Mouse (Mus musculus) CH12.LX (cell line): ENCODE results near the gene 1810046K07Rik. TPM values are rescaled to one million over a fixed set of nuclear protein-coding genes. Genes with fewer than 3 reads are reported as not detected.

Experiments
- DNase-seq: peaks from one replicate; pipeline ENCODE4 v3.0.0-alpha.2; 2013; ENCODE audit errors: extremely low read depth
- H3K27ac ChIP-seq: 2 replicates; pipeline ENCODE4 v1.5.1; 2012; ENCODE audit warnings: low read depth, mild to moderate bottlenecking, control low read depth, moderate library complexity; ENCODE audit not compliant: insufficient read depth
- H3K27me3 ChIP-seq: replicated peaks from 2 replicates; pipeline ENCODE3; 2012; ENCODE audit warnings: inconsistent platforms
- H3K36me3 ChIP-seq, 2 experiments: replicated peaks in 1 of 2; 2 replicates each; pipeline versions ENCODE3 to v1.6.1; 2012; ENCODE audit warnings: inconsistent platforms in 1 of 2, low read length in 1 of 2, mild to moderate bottlenecking in 1 of 2, mixed read lengths in 1 of 2, moderate library complexity in 1 of 2; ENCODE audit not compliant: control insufficient read depth in 1 of 2, insufficient read depth in 1 of 2
- H3K4me1 ChIP-seq, 2 experiments: 2 replicates each; pipeline ENCODE4 v1.6.1; 2012; ENCODE audit warnings: inconsistent platforms in 1 of 2, moderate library complexity in 1 of 2; ENCODE audit not compliant: insufficient read depth in 2 of 2, control insufficient read depth in 1 of 2
- H3K4me2 ChIP-seq: 2 replicates; pipeline ENCODE4 v1.6.1; 2012; ENCODE audit warnings: low read depth, mild to moderate bottlenecking, control low read depth; ENCODE audit not compliant: poor library complexity, insufficient read depth, severe bottlenecking
- H3K4me3 ChIP-seq, 3 experiments: fragments of 150-350 bp in 1 of 3; sonication (generic) in 1 of 3; replicated peaks in 1 of 3; 2 replicates each; pipeline versions ENCODE3 to v1.5.1; 2011 to 2012; ENCODE audit warnings: low read depth in 2 of 3, low read length in 2 of 3, mild to moderate bottlenecking in 2 of 3, moderate library complexity in 2 of 3, control low read depth in 1 of 3, improper control_type of control experiment in 1 of 3, inconsistent platforms in 1 of 3, mixed read lengths in 1 of 3; ENCODE audit not compliant: poor library complexity in 1 of 3
- H3K79me2 ChIP-seq: replicated peaks from 2 replicates; pipeline ENCODE4 v1.6.1; 2012; ENCODE audit warnings: mild to moderate bottlenecking, moderate library complexity; ENCODE audit not compliant: control insufficient read depth, poor library complexity, insufficient read depth, severe bottlenecking; ENCODE audit errors: extremely low read depth
- H3K9ac ChIP-seq: 2 replicates; pipeline ENCODE4 v1.6.1; 2012; ENCODE audit warnings: low read depth, mild to moderate bottlenecking, control low read depth, moderate library complexity; ENCODE audit not compliant: insufficient read depth
- H3K9me3 ChIP-seq: replicated peaks from 2 replicates; pipeline ENCODE3; 2012; ENCODE audit warnings: low read length, inconsistent platforms, mixed read lengths
- BHLHE40 ChIP-seq: IDR thresholded peaks from 2 replicates; pipeline ENCODE4 v1.6.1; 2011; ENCODE audit warnings: mild to moderate bottlenecking, low read depth, low read length, improper control_type of control experiment
- CHD1 ChIP-seq: IDR thresholded peaks from 2 replicates; pipeline ENCODE4 v1.6.1; 2012; ENCODE audit warnings: low read depth, low read length, improper control_type of control experiment, inconsistent platforms
- CHD2 ChIP-seq: IDR thresholded peaks from 2 replicates; pipeline ENCODE4 v1.6.1; 2011; ENCODE audit warnings: low read length, improper control_type of control experiment
- CTCF ChIP-seq, 2 experiments: IDR thresholded peaks in 1 of 2; conservative IDR thresholded peaks in 1 of 2; 2 replicates each; pipeline ENCODE4 v1.5.1; 2011 to 2012; ENCODE audit warnings: low read depth in 2 of 2, low read length in 2 of 2, improper control_type of control experiment in 1 of 2, inconsistent platforms in 1 of 2, mild to moderate bottlenecking in 1 of 2, moderate library complexity in 1 of 2
- E2F4 ChIP-seq: IDR thresholded peaks from 2 replicates; pipeline ENCODE4 v1.6.1; 2011; ENCODE audit warnings: low read depth, low read length, improper control_type of control experiment; ENCODE audit not compliant: insufficient replicate concordance
- ELF1 ChIP-seq: IDR thresholded peaks from 2 replicates; pipeline ENCODE4 v1.6.1; 2014; ENCODE audit warnings: low read depth, mild to moderate bottlenecking, inconsistent platforms, low read length, improper control_type of control experiment
- EP300 ChIP-seq: IDR thresholded peaks from 2 replicates; pipeline ENCODE4 v1.6.1; 2011; ENCODE audit warnings: low read length, improper control_type of control experiment
- ETS1 ChIP-seq: conservative IDR thresholded peaks from 2 replicates; pipeline ENCODE4 v1.6.1; 2012; ENCODE audit warnings: low read depth, mild to moderate bottlenecking, inconsistent platforms, low read length, improper control_type of control experiment, moderate library complexity
- GABPA ChIP-seq: IDR thresholded peaks from 2 replicates; pipeline ENCODE4 v1.6.1; 2012; ENCODE audit warnings: low read depth, low read length, improper control_type of control experiment, inconsistent platforms; ENCODE audit not compliant: insufficient replicate concordance
- HCFC1 ChIP-seq: IDR thresholded peaks from 2 replicates; pipeline ENCODE4 v1.6.1; 2012; ENCODE audit warnings: low read depth, mild to moderate bottlenecking, inconsistent platforms, low read length, improper control_type of control experiment
- IRF4 ChIP-seq: IDR thresholded peaks from 2 replicates; pipeline ENCODE4 v1.6.1; 2014; ENCODE audit warnings: low read depth, mild to moderate bottlenecking, inconsistent platforms, low read length, improper control_type of control experiment
- JUN ChIP-seq: IDR thresholded peaks from 2 replicates; pipeline ENCODE4 v1.6.1; 2011; ENCODE audit warnings: low read depth, mild to moderate bottlenecking, low read length, improper control_type of control experiment, moderate library complexity; ENCODE audit not compliant: insufficient read depth
- JUND ChIP-seq: conservative IDR thresholded peaks from 2 replicates; pipeline ENCODE4 v1.6.1; 2011; ENCODE audit warnings: low read depth, low read length, improper control_type of control experiment
- KAT2A ChIP-seq: IDR thresholded peaks from 2 replicates; pipeline ENCODE4 v1.6.1; 2012; ENCODE audit warnings: low read length, improper control_type of control experiment, inconsistent platforms; ENCODE audit not compliant: insufficient replicate concordance
- MAFK ChIP-seq: IDR thresholded peaks from 2 replicates; pipeline ENCODE4 v1.6.1; 2011; ENCODE audit warnings: low read length, improper control_type of control experiment; ENCODE audit not compliant: insufficient replicate concordance
- MAX ChIP-seq: IDR thresholded peaks from 2 replicates; pipeline ENCODE4 v1.6.1; 2011; ENCODE audit warnings: low read length, improper control_type of control experiment
- MAZ ChIP-seq: IDR thresholded peaks from 2 replicates; pipeline ENCODE4 v1.6.1; 2012; ENCODE audit warnings: low read depth, mild to moderate bottlenecking, inconsistent platforms, low read length, improper control_type of control experiment, moderate library complexity
- MEF2A ChIP-seq: IDR thresholded peaks from 2 replicates; pipeline ENCODE4 v1.6.1; 2014; ENCODE audit warnings: low read depth, mild to moderate bottlenecking, inconsistent platforms, low read length, improper control_type of control experiment, borderline replicate concordance
- MXI1 ChIP-seq: IDR thresholded peaks from 2 replicates; pipeline ENCODE4 v1.6.1; 2011; ENCODE audit warnings: mild to moderate bottlenecking, low read depth, low read length, improper control_type of control experiment
- MYC ChIP-seq: IDR thresholded peaks from 2 replicates; pipeline ENCODE4 v1.6.1; 2011; ENCODE audit warnings: low read depth, mild to moderate bottlenecking, improper control_type of control experiment, low read length
- NELFE ChIP-seq: IDR thresholded peaks from 2 replicates; pipeline ENCODE4 v1.6.1; 2011; ENCODE audit warnings: low read depth, low read length, improper control_type of control experiment
- NRF1 ChIP-seq: IDR thresholded peaks from 2 replicates; pipeline ENCODE4 v1.6.1; 2014; ENCODE audit warnings: low read depth, mild to moderate bottlenecking, inconsistent platforms, low read length, improper control_type of control experiment, moderate library complexity
- PAX5 ChIP-seq: IDR thresholded peaks from 2 replicates; pipeline ENCODE4 v1.6.1; 2012; ENCODE audit warnings: low read length, inconsistent platforms, mixed read lengths
- POLR2A ChIP-seq: IDR thresholded peaks from 2 replicates; pipeline ENCODE4 v1.6.1; 2011; ENCODE audit warnings: low read depth, mild to moderate bottlenecking, improper control_type of control experiment, low read length
- POLR2AphosphoS2 ChIP-seq: IDR thresholded peaks from 2 replicates; pipeline ENCODE4 v1.6.1; 2011; ENCODE audit warnings: low read depth, low read length, improper control_type of control experiment
- RAD21 ChIP-seq: IDR thresholded peaks from 2 replicates; pipeline ENCODE4 v1.6.1; 2011; ENCODE audit warnings: low read depth, mild to moderate bottlenecking, low read length, improper control_type of control experiment, moderate library complexity
- RCOR1 ChIP-seq: conservative IDR thresholded peaks from 2 replicates; pipeline ENCODE4 v1.6.1; 2012; ENCODE audit warnings: low read depth, mild to moderate bottlenecking, inconsistent platforms, low read length, improper control_type of control experiment
- SIN3A ChIP-seq: IDR thresholded peaks from 2 replicates; pipeline ENCODE4 v1.6.1; 2012; ENCODE audit warnings: low read length, improper control_type of control experiment, inconsistent platforms
- SMC3 ChIP-seq: IDR thresholded peaks from 2 replicates; pipeline ENCODE4 v1.6.1; 2011; ENCODE audit warnings: low read depth, low read length, improper control_type of control experiment
- TBP ChIP-seq: conservative IDR thresholded peaks from 2 replicates; pipeline ENCODE4 v1.6.1; 2011; ENCODE audit warnings: low read depth, low read length, improper control_type of control experiment
- TCF12 ChIP-seq: IDR thresholded peaks from 2 replicates; pipeline ENCODE4 v1.6.1; 2014; ENCODE audit warnings: low read depth, mild to moderate bottlenecking, inconsistent platforms, low read length, improper control_type of control experiment
- UBTF ChIP-seq: IDR thresholded peaks from 2 replicates; pipeline ENCODE4 v1.6.1; 2012; ENCODE audit warnings: low read depth, mild to moderate bottlenecking, inconsistent platforms, low read length, improper control_type of control experiment, moderate library complexity
- USF1 ChIP-seq: IDR thresholded peaks from 2 replicates; pipeline ENCODE4 v1.6.1; 2014; ENCODE audit warnings: low read depth, mild to moderate bottlenecking, inconsistent platforms, low read length, improper control_type of control experiment
- USF2 ChIP-seq: conservative IDR thresholded peaks from 2 replicates; pipeline ENCODE4 v1.6.1; 2011; ENCODE audit warnings: low read depth, low read length, improper control_type of control experiment
- ZC3H11A ChIP-seq: IDR thresholded peaks from 2 replicates; pipeline ENCODE4 v1.6.1; 2012; ENCODE audit warnings: low read depth, mild to moderate bottlenecking, inconsistent platforms, low read length, improper control_type of control experiment
- ZKSCAN1 ChIP-seq: IDR thresholded peaks from 2 replicates; pipeline ENCODE4 v1.6.1; 2012; ENCODE audit warnings: low read depth, inconsistent platforms, low read length, improper control_type of control experiment, borderline replicate concordance
- ZMIZ1 ChIP-seq: IDR thresholded peaks from 2 replicates; pipeline ENCODE4 v1.6.1; 2012; ENCODE audit warnings: low read depth, mild to moderate bottlenecking, inconsistent platforms, low read length, improper control_type of control experiment
- ZNF384 ChIP-seq: IDR thresholded peaks from 2 replicates; pipeline ENCODE4 v1.6.1; 2012; ENCODE audit warnings: low read depth, low read length, improper control_type of control experiment, inconsistent platforms
- dilution Hi-C: fragments of 300-500 bp; cut with MboI; formaldehyde crosslinking; loops from 2 replicates; pipeline ENCODE4 v1.14.3; 2020; ENCODE audit warnings: low sequenced_read_pairs; ENCODE audit not compliant: extremely low pct_unique_long_range_greater_than_20kb, extremely low pct_ligation_motif_present
- in situ Hi-C: fragments of 300-500 bp; cut with MboI; formaldehyde crosslinking; loops from 3 replicates; pipeline ENCODE4 v1.14.3; 2019; ENCODE audit warnings: low sequenced_read_pairs, low pct_ligation_motif_present, low pct_unique_long_range_greater_than_20kb, mixed read lengths
- polyA plus RNA-seq: library from polyadenylated mRNA; unstranded; fragments of >175 nt; gene quantifications from 2 replicates; pipeline ENCODE4 v1.2.1, GENCODE M21; 2012; ENCODE audit warnings: low read depth; ENCODE audit not compliant: insufficient read length
- total RNA-seq, 2 experiments: library from RNA; depleted of rRNA; stranded (reverse); fragments of 300-350 nt in 1 of 2; fragments of >200 nt in 1 of 2; gene quantifications; 2 replicates each; pipeline ENCODE4 v1.2.3; 2012 to 2014

The 1810046K07Rik gene
- 26.4 and 33.4 TPM in 2 replicates for total RNA-seq (2012; rRNA removed)
- total RNA-seq (2014; rRNA removed), result 49.0 and 59.9 TPM in 2 replicates
- polyA plus RNA-seq, result 179 and 188 TPM in 2 replicates

DNA sequence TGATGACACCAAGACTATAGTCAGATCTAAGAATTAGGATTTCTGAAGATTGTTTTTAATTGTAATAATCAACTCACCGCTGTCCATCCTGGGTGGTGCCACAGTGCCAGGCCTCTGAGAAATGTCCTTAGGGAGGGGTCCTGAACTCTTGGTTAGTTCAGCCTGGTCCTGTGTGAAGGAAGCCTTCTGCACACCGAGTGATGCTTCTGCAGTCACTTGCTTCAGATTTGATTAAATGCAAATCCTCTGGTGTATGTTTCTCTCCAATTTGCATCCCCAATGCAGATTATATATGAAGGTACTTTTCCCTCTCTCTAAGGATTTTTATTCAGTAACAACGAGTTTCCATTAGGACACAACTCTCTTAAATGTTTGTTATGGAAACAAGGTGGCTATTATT, at the start of gene 1810046K07Rik:
1810046K07Rik (minus strand) TSS at position 187 of the 400 bp plus-strand sequence.
- Histone ChIP-seq H3K4me3 (peak within 1 kb of the TSS; percentile 65 to 85 (median 72)), H3K9me3 (no peaks in the 10 kb centered on the region), H3K4me1 (peaks cover 17 to 52% of the 10 kb centered on the region in 2 experiments), H3K79me2 (peaks cover 51% of the 10 kb centered on the region), H3K27ac (peak within 1 kb of the TSS; percentile 92), H3K36me3 (peaks cover 3 to 15% of the 10 kb centered on the region in 2 experiments), H3K4me2 (peak within 1 kb of the TSS; percentile 44; the same call in 1 of the 2 replicates), H3K9ac (peak within 1 kb of the TSS; percentile 60), H3K27me3 (no peaks in the 10 kb centered on the region)
- TF ChIP-seq CTCF (conservative IDR thresholded peaks at IDR 0.05 in 1 of 2, IDR thresholded peaks at IDR 0.05 in 1 of 2; ENCODE audit: low read depth in 2 of 2, low read length in 2 of 2) (no peak), TBP (peak; percentile 98), NELFE (peak; percentile 87), USF1 (no peak), EP300 (peak; percentile 83), MEF2A (peak; percentile 90; the same call in 1 of the 2 replicates), BHLHE40 (peak; percentile 84), HCFC1 (0 out of 2 replicates have a peak, but pooled peaks have one; percentile 25), ZNF384 (no peak), MAX (no peak), USF2 (no peak), PAX5 (no peak), MAFK (no peak), RCOR1 (no peak), JUN (0 out of 2 replicates have a peak, but pooled peaks have one; percentile 23), JUND (peak; percentile 68; the same call in 1 of the 2 replicates), GABPA (no peak), ZC3H11A (no peak), SIN3A (peak; percentile 95), ELF1 (no peak), IRF4 (peak; percentile 65), CHD1 (0 out of 2 replicates have a peak, but pooled peaks have one; percentile 73), POLR2A (peak; percentile 90), KAT2A (no peak), NRF1 (no peak), ZKSCAN1 (no peak), E2F4 (no peak), CHD2 (no peak), ETS1 (peak; percentile 89), MAZ (no peak), TCF12 (peak; percentile 90), POLR2AphosphoS2 (peak; percentile 82; the same call in 1 of the 2 replicates), ZMIZ1 (peak; percentile 90), MYC (0 out of 2 replicates have a peak, but pooled peaks have one; percentile 54), MXI1 (peak; percentile 46; the same call in 1 of the 2 replicates), RAD21 (no peak), SMC3 (no peak), UBTF (no peak)
- dilution Hi-C loops (no loop called here), in situ Hi-C loops (loop anchor here (25.0 kb wide), 2 partner anchors 434 to 584 kb away; partner anchors contain the start of gene Arhgap20)
- peak; percentile 89 for DNase-seq
